Mouse (Mus musculus) thymus, adult 2 months (tissue): Measurements from ENCODE around the gene Mrm3.

ENCODE experiments used
- CTCF ChIP-seq: fragments of 200-500 bp; IDR thresholded peaks from 2 replicates; pipeline ENCODE4 v1.5.1; 2012; ENCODE audit warnings: mild to moderate bottlenecking, control low read depth, low read length, moderate library complexity, borderline replicate concordance; ENCODE audit not compliant: control insufficient read depth, poor library complexity, insufficient read depth; ENCODE audit errors: extremely low read depth
- POLR2A ChIP-seq: fragments of 200-500 bp; IDR thresholded peaks from 2 replicates; pipeline ENCODE4 v1.6.1; 2012; ENCODE audit warnings: mild to moderate bottlenecking, low read length, control low read depth, moderate library complexity; ENCODE audit not compliant: control insufficient read depth, poor library complexity, insufficient read depth; ENCODE audit errors: extremely low read depth

DNA sequence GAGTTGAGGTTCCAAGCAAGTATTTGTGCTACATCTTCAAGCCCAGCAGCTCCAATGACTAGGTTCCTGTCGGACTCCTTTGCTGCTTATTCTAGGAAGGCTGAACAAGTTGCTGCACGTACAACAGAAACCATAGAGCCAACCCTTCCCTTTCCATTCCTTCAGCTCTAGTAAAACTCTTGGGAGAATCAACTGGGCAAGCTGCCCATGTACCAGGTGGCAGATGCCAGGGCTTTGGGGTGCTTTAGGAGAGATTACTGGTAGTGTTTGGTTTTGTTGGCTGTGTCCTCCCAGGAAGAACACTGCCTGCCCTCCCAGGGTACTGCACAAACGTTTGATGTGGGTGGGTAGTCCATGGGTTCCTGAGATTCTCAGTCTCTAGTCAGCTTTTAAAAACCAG is 8.5 kb downstream of the Mrm3 start:
- no peak for TF ChIP-seq CTCF
- TF ChIP-seq POLR2A, result no peak
